Mouse (Mus musculus): ENCODE results near the gene Rgl3.

- no peak for TF ChIP-seq CTCF (IDR thresholded peaks at IDR 0.05; ENCODE audit: control insufficient read depth, insufficient read depth, insufficient replicate concordance, low read depth, low read length)
- no peak for TF ChIP-seq POLR2A (IDR thresholded peaks at IDR 0.05; ENCODE audit: control insufficient read depth, low read depth, low read length)
Observed at GRCm38 (mm10) chr9:21978398-21979128, 10.7 kb downstream of the Rgl3 start.

Data from testis, adult 2 months (tissue).